Mouse (Mus musculus) ovary, adult 18-20 months (tissue): ENCODE results near the gene Cd7.
"Not testable (repeated sequence)": the region's sequence is repeated elsewhere in the genome, so short reads cannot be mapped to it uniquely, and the experiment has no call there.

Experiments
- DNase-seq: peaks from one replicate; pipeline ENCODE4 v3.0.0; 2022; ENCODE audit warnings: low spot score, mixed read lengths

Cd7 gene

GRCm38 (mm10) chr11:121039302-121039701, at the start of gene Cd7:
Gene Cd7 (minus strand): TSS chr11:121039418.
- no peak for DNase-seq

GRCm38 (mm10) chr11:121088997-121089396, 49.8 kb upstream of the Cd7 start:
- no peak for DNase-seq

- DNase-seq, result no peak
These were observed 47.1 kb upstream of the Cd7 start for GRCm38 (mm10) chr11:121086296-121086695.

GRCm38 (mm10) chr11:121085181-121085580, 46.0 kb upstream of the Cd7 start:
- no peak for DNase-seq

GRCm38 (mm10) chr11:121082857-121083500, 43.8 kb upstream of the Cd7 start:
- no peak for DNase-seq

GRCm38 (mm10) chr11:121082250-121082649, 43.0 kb upstream of the Cd7 start:
- no peak for DNase-seq

- DNase-seq, result no peak
These were observed 41.9 kb upstream of the Cd7 start, which contains the start of gene Sectm1a for GRCm38 (mm10) chr11:121081120-121081519. Gene Sectm1a (minus strand): TSS chr11:121081220.

GRCm38 (mm10) chr11:121080330-121080729, 41.1 kb upstream of the Cd7 start:
- DNase-seq, result no peak

- no peak for DNase-seq
These were observed 36.4 kb upstream of the Cd7 start for GRCm38 (mm10) chr11:121075655-121076054.

GRCm38 (mm10) chr11:121069662-121070061, 30.4 kb upstream of the Cd7 start:
- DNase-seq, result not testable (repeated sequence)

- no peak for DNase-seq
These were observed 28.7 kb upstream of the Cd7 start for GRCm38 (mm10) chr11:121067895-121068294.

- DNase-seq, result no peak
These were observed 25.0 kb upstream of the Cd7 start for GRCm38 (mm10) chr11:121064197-121064596.

GRCm38 (mm10) chr11:121063379-121063778, 24.2 kb upstream of the Cd7 start, which contains the start of gene Sectm1b:
Gene Sectm1b (minus strand): TSS chr11:121063569.
- no peak for DNase-seq

- DNase-seq, result no peak
These were observed 22.4 kb upstream of the Cd7 start for GRCm38 (mm10) chr11:121061615-121062014.

GRCm38 (mm10) chr11:121060401-121061067, 21.3 kb upstream of the Cd7 start:
- DNase-seq, result not testable (repeated sequence)

GRCm38 (mm10) chr11:121059471-121059870, 20.3 kb upstream of the Cd7 start:
- no peak for DNase-seq

- no peak for DNase-seq
These were observed 19.7 kb upstream of the Cd7 start for GRCm38 (mm10) chr11:121058956-121059355.

GRCm38 (mm10) chr11:121058122-121058521, 18.9 kb upstream of the Cd7 start:
- DNase-seq, result no peak

- no peak for DNase-seq
These were observed 17.5 kb upstream of the Cd7 start for GRCm38 (mm10) chr11:121056536-121057236.

GRCm38 (mm10) chr11:121053536-121053935, 14.3 kb upstream of the Cd7 start:
- DNase-seq, result peak; percentile 59

- DNase-seq, result no peak
These were observed 13.2 kb upstream of the Cd7 start for GRCm38 (mm10) chr11:121052387-121052786.

GRCm38 (mm10) chr11:121051793-121052192, 12.6 kb upstream of the Cd7 start:
- no peak for DNase-seq

- DNase-seq, result no peak
These were observed 10.6 kb upstream of the Cd7 start for GRCm38 (mm10) chr11:121049840-121050239.
